Mouse (Mus musculus): ENCODE measurements around the gene Bmyc.
"Not testable (repeated sequence)": the region's sequence is repeated elsewhere in the genome, so short reads cannot be mapped to it uniquely, and the experiment has no call there.

Gene Bmyc

GRCm38 (mm10) chr2:25706643-25707481, at the start of gene Bmyc:
Gene Bmyc (plus strand): TSS chr2:25706739.
- in situ Hi-C loops (cut with MboI; ENCODE audit: low pct_unique_long_range_greater_than_20kb in 1 of 2, low sequenced_read_pairs in 2 of 2, unreplicated experiment in 1 of 2), result no loop called here

DNA sequence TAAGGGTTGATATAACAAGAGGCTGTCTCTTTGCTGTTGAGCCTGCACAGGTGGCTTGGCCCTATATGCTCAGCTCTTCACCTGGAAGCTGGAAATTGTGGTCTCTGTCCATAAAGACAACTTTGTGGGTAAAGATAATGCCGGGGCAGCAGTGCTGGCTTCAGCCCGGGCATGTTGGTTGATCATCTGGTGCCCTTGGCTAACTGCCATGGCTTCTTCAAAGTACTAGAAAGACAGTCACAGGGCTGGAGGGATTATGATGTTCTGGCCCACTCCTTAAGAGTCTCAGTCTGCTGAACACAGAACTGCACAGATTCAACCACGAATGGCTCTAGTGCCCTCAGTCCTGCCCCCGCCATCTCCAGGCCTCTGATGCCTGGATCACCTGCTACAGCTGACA, 49.3 kb upstream of the Bmyc start:
- in situ Hi-C loops (cut with MboI; ENCODE audit: low pct_unique_long_range_greater_than_20kb in 1 of 2, low sequenced_read_pairs in 2 of 2, unreplicated experiment in 1 of 2), result no loop called here

DNA sequence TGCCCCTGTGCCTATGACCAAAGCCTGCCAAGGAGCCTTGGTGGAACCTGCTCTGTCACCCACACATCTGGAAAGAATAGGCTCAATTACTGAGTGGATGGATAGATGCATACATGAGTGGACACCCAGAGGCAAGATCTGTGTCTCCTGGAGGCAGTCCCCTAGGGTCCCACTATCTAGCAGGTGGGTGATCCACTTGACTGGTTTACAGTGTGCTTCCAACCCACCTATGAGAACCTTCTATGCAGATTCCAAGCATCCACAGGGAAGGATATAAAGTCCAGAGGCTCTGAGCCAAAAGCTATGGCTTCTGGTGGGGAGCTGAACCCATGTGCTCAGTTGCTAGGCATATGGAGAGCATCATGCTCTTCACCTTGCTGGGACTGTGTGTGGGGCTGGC, 48.9 kb upstream of the Bmyc start, which contains the start of gene Lcn5:
Lcn5 (plus strand) TSS at position 301 of the 400 bp plus-strand sequence.
- in situ Hi-C loops (cut with MboI; ENCODE audit: low pct_unique_long_range_greater_than_20kb in 1 of 2, low sequenced_read_pairs in 2 of 2, unreplicated experiment in 1 of 2), result no loop called here

- in situ Hi-C loops (cut with MboI; ENCODE audit: low pct_unique_long_range_greater_than_20kb in 1 of 2, low sequenced_read_pairs in 2 of 2, unreplicated experiment in 1 of 2), result no loop called here
These were observed 46.3 kb upstream of the Bmyc start for GRCm38 (mm10) chr2:25660279-25660678.

GRCm38 (mm10) chr2:25661245-25661970, 45.1 kb upstream of the Bmyc start:
- in situ Hi-C loops (cut with MboI; ENCODE audit: low pct_unique_long_range_greater_than_20kb in 1 of 2, low sequenced_read_pairs in 2 of 2, unreplicated experiment in 1 of 2), result no loop called here

DNA sequence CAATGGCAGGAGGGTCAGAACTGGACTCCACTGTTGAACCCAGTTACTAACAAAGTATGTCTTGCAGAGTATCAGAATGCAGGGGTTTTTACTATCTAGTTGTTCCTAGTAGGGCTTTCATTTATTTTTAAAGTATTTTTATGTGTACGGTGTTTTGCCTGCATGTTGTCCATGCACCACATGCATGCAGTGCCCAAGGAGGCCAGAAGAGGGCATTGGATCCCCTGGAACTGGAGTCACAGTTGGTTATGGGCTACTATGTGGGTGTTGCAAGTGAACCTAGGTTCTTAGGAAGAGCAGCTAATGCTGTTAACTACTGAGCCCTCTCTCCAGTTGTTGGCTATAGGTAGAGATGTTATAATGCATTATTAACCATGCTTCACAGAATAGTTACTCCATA, 43.0 kb upstream of the Bmyc start:
- in situ Hi-C loops (cut with MboI; ENCODE audit: low pct_unique_long_range_greater_than_20kb in 1 of 2, low sequenced_read_pairs in 2 of 2, unreplicated experiment in 1 of 2), result no loop called here

DNA sequence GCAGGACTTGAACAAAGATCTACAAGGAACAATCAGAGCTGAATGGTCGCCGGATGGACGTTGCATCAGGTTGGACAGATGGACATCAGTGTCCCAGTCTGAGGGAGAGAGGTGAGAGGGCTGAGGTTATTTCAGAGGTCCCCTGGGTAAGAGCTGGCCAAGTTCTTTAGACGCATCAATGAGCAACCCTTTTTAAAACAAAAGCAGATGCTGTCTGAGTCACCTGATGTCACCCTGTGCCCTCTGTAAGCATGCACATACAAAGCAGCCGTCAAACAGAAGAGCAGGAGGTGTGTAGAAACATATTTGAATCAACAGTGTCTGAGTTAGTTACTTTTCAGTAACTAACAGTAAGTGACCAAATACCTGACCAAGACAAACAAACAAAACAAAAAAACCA, 42.4 kb upstream of the Bmyc start:
- in situ Hi-C loops (cut with MboI; ENCODE audit: low pct_unique_long_range_greater_than_20kb in 1 of 2, low sequenced_read_pairs in 2 of 2, unreplicated experiment in 1 of 2), result no loop called here

GRCm38 (mm10) chr2:25666516-25666915, 40.0 kb upstream of the Bmyc start:
- in situ Hi-C loops (cut with MboI; ENCODE audit: low pct_unique_long_range_greater_than_20kb in 1 of 2, low sequenced_read_pairs in 2 of 2, unreplicated experiment in 1 of 2), result no loop called here

DNA sequence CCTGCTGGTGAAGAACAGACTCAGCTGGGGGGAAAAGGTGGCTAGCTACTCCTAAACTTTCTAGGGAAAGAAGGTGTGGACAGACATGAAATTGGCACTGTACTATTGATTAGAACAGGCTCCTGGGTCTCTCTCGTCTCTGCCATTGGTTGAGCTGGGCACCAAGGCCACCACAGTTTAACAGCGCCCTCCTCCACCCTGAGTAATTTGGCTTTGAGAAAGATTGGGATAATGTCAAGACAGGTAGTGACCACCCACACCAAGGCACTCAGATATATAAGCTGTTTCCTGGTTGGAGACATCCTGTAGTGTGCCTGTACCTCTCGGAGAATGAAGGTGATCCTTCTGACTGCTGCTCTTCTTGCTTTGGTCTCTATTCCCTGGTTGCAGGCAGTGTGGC, 30.1 kb upstream of the Bmyc start, which contains the start of gene Lcn6:
Lcn6 (plus strand) TSS at position 301 of the 400 bp plus-strand sequence.
- in situ Hi-C loops (cut with MboI; ENCODE audit: low pct_unique_long_range_greater_than_20kb in 1 of 2, low sequenced_read_pairs in 2 of 2, unreplicated experiment in 1 of 2), result no loop called here

GRCm38 (mm10) chr2:25679559-25679958, 27.0 kb upstream of the Bmyc start:
- in situ Hi-C loops (cut with MboI; ENCODE audit: low pct_unique_long_range_greater_than_20kb in 1 of 2, low sequenced_read_pairs in 2 of 2, unreplicated experiment in 1 of 2), result no loop called here

- in situ Hi-C loops (cut with MboI; ENCODE audit: low pct_unique_long_range_greater_than_20kb in 1 of 2, low sequenced_read_pairs in 2 of 2, unreplicated experiment in 1 of 2), result no loop called here
These were observed 24.1 kb upstream of the Bmyc start, which contains the start of gene Lcn10 for GRCm38 (mm10) chr2:25682426-25682825. Gene Lcn10 (plus strand): TSS chr2:25682726.

DNA sequence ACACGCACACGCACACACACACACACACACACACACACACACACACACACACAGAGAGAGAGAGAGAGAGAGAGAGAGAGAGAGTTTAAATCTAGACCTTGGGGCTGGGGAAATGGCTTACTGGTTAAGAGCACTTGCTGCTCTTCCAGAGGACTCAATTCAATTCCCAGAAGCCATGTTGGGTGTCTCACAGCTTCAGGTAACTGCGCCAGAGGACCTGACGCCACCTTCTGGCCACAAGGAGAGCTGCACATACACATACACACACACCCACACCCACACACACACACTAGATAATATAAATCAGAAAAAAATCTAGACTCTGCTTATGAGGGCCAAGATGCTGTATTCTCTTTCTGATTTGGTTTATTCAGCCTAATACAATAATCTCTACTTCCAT, 19.6 kb upstream of the Bmyc start:
- in situ Hi-C loops (cut with MboI; ENCODE audit: low pct_unique_long_range_greater_than_20kb in 1 of 2, low sequenced_read_pairs in 2 of 2, unreplicated experiment in 1 of 2), result no loop called here

DNA sequence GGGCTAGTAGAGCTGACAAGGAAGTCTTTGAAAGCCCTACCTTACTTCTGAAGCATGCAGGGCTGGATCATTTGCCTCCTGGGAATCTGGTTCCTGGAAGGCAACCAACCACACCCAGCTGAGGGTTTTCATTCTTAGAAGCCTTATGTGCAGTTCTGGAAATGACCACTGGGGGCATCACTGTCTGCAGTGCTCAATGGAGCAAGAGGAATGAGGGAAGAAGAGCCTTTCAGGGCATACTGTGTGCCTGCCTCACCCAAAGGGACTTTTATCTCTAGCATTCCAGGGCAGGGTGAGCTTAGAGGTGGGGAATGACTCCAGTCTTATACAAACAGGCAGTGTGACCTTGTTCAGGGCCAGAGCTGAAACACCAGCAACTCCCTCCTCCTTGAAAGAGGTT, 11.9 kb upstream of the Bmyc start:
- in situ Hi-C loops (cut with MboI; ENCODE audit: low pct_unique_long_range_greater_than_20kb in 1 of 2, low sequenced_read_pairs in 2 of 2, unreplicated experiment in 1 of 2), result no loop called here

DNA sequence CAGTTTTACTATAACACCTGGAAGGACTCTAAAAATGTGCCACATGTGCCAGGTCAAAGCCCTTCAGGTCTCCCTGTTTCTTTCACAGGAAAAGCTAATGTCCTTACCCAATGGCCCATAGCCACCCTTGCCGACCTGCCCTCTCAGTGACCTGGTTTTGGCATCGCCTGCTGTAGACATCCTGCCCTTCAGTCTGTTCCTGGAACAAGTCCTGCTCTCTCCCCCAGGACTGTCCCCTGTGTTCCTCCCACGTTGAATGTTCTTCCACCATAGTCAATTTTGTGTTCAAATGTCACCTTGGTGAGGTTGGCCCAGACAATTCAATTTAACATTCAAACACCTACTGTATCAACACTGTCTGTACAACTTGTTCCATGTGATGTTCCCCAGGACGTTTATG, 9.6 kb upstream of the Bmyc start:
- in situ Hi-C loops (cut with MboI; ENCODE audit: low pct_unique_long_range_greater_than_20kb in 1 of 2, low sequenced_read_pairs in 2 of 2, unreplicated experiment in 1 of 2), result no loop called here

DNA sequence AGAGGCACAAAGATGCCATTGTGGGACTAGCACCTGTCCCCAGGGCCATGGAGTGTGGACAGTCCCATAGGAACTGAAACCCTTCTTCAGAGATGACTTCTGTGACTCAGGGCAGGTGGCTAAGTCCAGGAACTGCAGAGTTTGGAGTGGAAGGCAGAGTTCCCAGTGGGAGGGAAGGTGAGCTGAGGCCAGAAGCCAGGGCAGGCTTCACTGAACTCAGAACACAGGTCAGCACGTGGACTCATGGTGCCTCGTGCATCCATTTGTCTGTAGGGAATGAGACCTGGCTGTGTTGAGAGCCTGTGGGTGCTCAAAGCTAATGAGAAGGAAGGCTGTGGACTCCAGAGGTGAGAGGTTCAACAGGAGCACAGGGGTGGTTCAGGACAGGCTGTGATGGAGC, 7.8 kb upstream of the Bmyc start:
- in situ Hi-C loops (cut with MboI; ENCODE audit: low pct_unique_long_range_greater_than_20kb in 1 of 2, low sequenced_read_pairs in 2 of 2, unreplicated experiment in 1 of 2), result no loop called here

DNA sequence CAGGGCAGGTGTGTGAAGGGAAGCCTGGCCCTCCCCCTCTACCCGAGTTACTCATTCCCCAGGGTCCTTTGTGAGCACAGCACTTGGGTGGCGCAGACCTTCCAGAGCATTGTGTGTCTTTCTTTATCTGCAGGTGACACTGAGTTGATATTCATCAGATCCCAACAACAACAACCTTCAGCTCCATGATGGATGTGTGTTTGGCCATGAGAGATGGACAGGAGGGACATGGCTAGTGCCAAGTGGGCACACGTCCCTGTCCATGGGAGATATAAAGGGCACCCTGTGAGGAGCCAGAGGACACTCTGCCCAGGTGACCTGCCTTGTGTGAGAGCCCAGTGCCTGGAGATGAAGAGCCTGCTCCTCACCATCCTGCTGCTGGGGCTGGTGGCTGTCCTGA, 6.8 kb upstream of the Bmyc start, which contains the start of gene Obp2a:
Obp2a (plus strand) TSS at position 301 of the 400 bp plus-strand sequence.
- in situ Hi-C loops (cut with MboI; ENCODE audit: low pct_unique_long_range_greater_than_20kb in 1 of 2, low sequenced_read_pairs in 2 of 2, unreplicated experiment in 1 of 2), result not testable (repeated sequence)

- in situ Hi-C loops (cut with MboI; ENCODE audit: low pct_unique_long_range_greater_than_20kb in 1 of 2, low sequenced_read_pairs in 2 of 2, unreplicated experiment in 1 of 2), result no loop called here
These were observed 5.5 kb upstream of the Bmyc start for GRCm38 (mm10) chr2:25701001-25701400.

GRCm38 (mm10) chr2:25703706-25704105, 2.8 kb upstream of the Bmyc start:
- in situ Hi-C loops (cut with MboI; ENCODE audit: low pct_unique_long_range_greater_than_20kb in 1 of 2, low sequenced_read_pairs in 2 of 2, unreplicated experiment in 1 of 2), result no loop called here

GRCm38 (mm10) chr2:25708121-25708520, 1.6 kb downstream of the Bmyc start:
- in situ Hi-C loops (cut with MboI; ENCODE audit: low pct_unique_long_range_greater_than_20kb in 1 of 2, low sequenced_read_pairs in 2 of 2, unreplicated experiment in 1 of 2), result no loop called here

GRCm38 (mm10) chr2:25709056-25709455, 2.5 kb downstream of the Bmyc start:
- in situ Hi-C loops (cut with MboI; ENCODE audit: low pct_unique_long_range_greater_than_20kb in 1 of 2, low sequenced_read_pairs in 2 of 2, unreplicated experiment in 1 of 2), result not testable (repeated sequence)
